Mouse (Mus musculus): ENCODE measurements around the gene Glra1. TPM values are rescaled to one million over a fixed set of nuclear protein-coding genes. Genes with fewer than 3 reads are reported as not detected.
A peak's percentile ranks its signal among the peaks of the same experiment; 100 is the strongest.
"Not testable (repeated sequence)": the region's sequence is repeated elsewhere in the genome, so short reads cannot be mapped to it uniquely, and the experiment has no call there.

Gene Glra1
- polyA plus RNA-seq (2016; fragmentation: Nextera tagmentation; extraction: Ambion mirVana): not detected in 2 replicates

DNA sequence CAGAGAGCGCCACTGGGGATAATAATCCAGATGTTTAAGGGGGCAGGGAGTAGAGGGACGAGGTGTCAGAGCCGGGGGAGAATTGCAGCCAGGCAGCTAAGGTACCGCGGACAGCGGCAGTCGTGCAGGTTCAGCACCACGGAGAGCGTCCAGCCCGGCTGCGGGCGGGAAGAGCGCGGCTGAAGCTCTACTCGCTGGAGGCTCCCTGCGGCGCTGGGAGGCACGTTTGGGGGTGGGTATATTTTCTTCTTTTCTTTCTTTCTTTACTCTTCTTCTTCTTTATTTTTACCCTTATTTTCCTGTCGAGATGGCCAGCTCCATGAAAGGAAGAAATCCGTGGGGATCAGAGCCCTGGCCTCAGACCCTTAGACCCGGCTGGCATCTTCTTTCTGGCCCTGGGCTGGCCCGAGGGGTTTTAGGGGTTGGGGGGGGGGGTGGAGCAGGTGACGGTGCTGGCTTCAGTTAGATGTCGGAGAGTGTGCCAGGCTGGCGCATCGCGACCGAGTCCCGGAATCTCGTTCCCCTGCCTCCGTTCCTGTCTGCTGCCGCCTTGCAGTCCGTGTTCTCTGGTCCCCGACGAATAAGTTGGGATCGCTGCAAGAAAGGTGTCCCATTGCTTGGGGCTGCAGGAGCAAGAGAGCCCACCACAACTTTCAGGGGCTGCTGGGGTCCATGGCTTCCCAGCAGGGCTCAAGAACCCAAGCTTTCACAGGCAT, at the start of gene Glra1:
Gene Glra1, minus strand, starts transcription at position 391 of the 716 bp plus-strand sequence.
- ATAC-seq (ENCODE audit: insufficient number of reproducible peaks, insufficient read depth, low FRiP score, low TSS enrichment): 0 out of 2 replicates have a peak, but pooled peaks have one; percentile 67
- Histone ChIP-seq H3K9ac (no peak within 1 kb of the TSS), H3K27me3 (peaks cover 20% of the 10 kb centered on the region), H3K36me3 (no peaks in the 10 kb centered on the region), H3K9me3 (no peaks in the 10 kb centered on the region), H3K27ac (no peak within 1 kb of the TSS), H3K4me3 (no peak within 1 kb of the TSS; the same call in 1 of the 2 replicates), H3K4me2 (replicated peaks) (peak within 1 kb of the TSS; percentile 25; the same call in 1 of the 2 replicates), H3K4me1 (0 out of 2 replicates have a peak, but pooled peaks cover 4% of the 10 kb centered on the region)
- WGBS: under 1% methylated on average over 36 of the region's 36 CpGs

DNA sequence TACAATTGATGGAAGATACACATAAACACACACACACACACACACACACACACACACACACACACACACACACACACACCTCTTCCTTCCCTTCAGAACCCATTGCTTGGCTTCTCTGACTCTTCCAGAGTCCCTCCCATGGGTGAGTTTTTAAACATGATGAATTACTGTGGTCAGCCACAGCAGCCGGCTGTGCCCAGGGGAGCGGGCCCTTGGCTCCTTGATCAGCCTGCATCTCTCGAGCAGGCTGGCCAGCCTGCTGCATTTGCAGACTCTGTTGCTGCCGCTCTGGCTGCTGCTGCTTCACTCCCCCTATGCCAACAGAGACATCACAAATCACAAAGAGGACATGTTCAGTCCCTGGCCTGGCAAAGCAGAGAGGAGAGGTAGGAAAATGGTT, 29.0 kb upstream of the Glra1 start:
- no peaks in the 10 kb centered on the region for H3K9me3 ChIP-seq
- H3K27ac ChIP-seq: no peak overlapping the region
- no peaks in the 10 kb centered on the region for H3K36me3 ChIP-seq
- no peak overlapping the region for H3K4me3 ChIP-seq
- no peaks in the 10 kb centered on the region for H3K27me3 ChIP-seq
- H3K9ac ChIP-seq: no peak overlapping the region
- H3K4me1 ChIP-seq: no peaks in the 10 kb centered on the region
- 58% methylated on average over 4 of the region's 4 CpGs for WGBS
- H3K4me2 ChIP-seq (replicated peaks): no peak overlapping the region
- ATAC-seq (ENCODE audit: insufficient number of reproducible peaks, insufficient read depth, low FRiP score, low TSS enrichment): no peak

DNA sequence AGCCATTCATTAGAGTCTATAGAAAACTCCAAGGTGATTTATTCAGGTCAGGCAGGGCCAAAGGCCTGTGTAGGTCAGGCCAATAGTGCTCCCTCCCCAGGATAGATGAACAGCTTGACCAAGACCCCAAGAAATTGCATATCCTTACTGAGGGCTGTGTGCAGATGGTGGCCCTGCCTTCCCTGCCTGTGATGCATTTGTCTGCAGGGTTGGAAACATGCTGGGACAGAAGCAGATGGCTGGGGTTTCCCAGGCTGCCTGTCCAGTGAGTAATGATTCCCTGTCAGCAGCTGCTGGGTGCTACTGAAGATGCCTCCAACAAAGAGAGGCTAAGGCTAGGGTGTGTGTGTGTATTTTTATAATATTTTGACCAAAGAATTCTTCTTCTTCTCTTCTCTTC, 25.9 kb upstream of the Glra1 start:
- no peaks in the 10 kb centered on the region for H3K27me3 ChIP-seq
- no peak overlapping the region for H3K4me2 ChIP-seq (replicated peaks)
- no peak overlapping the region for H3K4me3 ChIP-seq
- no peaks in the 10 kb centered on the region for H3K36me3 ChIP-seq
- no peaks in the 10 kb centered on the region for H3K4me1 ChIP-seq
- ATAC-seq (ENCODE audit: insufficient number of reproducible peaks, insufficient read depth, low FRiP score, low TSS enrichment): no peak
- H3K27ac ChIP-seq: no peak overlapping the region
- no peak overlapping the region for H3K9ac ChIP-seq
- H3K9me3 ChIP-seq: no peaks in the 10 kb centered on the region

DNA sequence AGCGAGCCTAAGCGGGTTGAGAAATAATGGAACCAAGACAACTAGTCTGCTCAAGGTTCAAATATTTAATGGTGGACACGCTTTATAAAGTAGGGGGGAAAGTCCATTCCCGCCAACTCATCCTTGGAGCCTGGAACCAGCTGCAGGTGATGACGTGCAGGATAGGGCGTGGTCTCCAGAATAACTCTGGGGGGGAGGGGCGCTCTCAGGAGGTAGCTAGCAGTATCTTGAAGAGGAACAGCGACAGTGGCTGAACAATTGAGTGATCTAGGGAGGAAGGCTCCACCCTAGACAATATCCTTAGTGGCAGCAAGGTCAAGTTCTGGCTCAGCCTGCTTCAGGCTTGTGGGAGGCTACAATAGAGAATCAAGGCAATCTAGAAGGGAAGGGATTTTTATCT, 6.6 kb upstream of the Glra1 start:
- not testable (repeated sequence) for H3K27me3 ChIP-seq; H3K36me3 ChIP-seq; H3K4me3 ChIP-seq; ATAC-seq (ENCODE audit: insufficient number of reproducible peaks, insufficient read depth, low FRiP score, low TSS enrichment); H3K27ac ChIP-seq; H3K4me1 ChIP-seq; H3K4me2 ChIP-seq (replicated peaks); H3K9me3 ChIP-seq; H3K9ac ChIP-seq
- 70% methylated on average over 8 of the region's 8 CpGs for WGBS

DNA sequence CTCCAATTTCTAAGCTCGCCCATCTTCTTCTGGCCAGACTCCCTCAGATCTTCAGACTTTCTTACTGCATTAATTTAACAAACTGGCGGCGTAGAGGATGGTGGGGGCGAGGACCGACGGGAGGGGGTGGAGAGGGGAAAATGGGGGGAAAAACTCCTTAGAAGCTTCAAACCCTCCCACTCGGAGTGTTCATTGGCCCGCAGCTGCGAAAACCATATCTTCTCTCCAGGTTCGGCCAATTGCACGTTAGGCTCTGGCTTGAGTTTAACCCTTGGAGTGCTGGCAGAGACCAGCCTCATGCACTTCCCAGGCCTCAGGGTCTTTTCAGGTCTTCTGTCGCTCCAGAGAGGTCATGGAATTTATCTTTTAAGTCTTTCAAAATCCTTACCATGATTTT, 524 bp upstream of the Glra1 start:
- no peak overlapping the region for H3K9ac ChIP-seq
- no peak for ATAC-seq (ENCODE audit: insufficient number of reproducible peaks, insufficient read depth, low FRiP score, low TSS enrichment)
- 0 out of 2 replicates have a peak overlapping the region, but pooled peaks have one; percentile 25 for H3K4me2 ChIP-seq (replicated peaks)

DNA sequence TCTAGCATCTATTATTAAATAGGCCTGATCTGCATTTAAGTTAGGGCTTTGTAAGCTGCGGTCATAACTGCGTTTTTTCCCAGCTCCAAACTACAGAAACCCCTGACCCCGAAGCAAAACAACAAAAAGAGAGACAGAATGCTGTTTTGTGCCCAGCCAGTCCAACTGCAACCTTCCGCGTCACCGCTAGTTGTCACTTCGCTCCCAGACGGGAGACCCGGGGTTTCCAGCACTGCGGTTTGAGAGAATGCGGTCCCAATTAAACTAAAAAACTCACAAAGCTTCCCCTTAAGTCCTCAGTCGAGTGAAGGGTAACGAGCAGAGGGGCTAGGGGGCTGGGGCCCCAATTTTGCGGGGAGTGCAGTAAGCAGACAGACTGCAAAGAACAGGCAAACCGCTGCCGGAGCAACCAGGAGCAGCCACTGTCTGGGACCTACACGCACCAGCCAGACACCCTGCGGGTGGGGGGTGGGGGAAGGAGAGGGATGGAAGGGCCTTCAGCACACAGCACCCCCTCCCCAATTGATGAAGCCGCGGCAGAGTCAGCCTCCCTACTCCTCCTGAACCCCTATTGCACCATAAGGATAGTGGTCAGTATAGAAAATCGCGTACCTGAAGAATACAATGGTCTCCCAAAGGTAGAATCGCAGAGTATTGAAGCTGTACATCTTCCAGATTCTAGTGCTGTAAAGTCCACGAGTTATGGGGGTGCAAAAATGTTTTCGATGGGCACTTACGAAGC, 761 bp downstream of the Glra1 start:
- peaks cover 20% of the 10 kb centered on the region for H3K27me3 ChIP-seq
- H3K4me2 ChIP-seq (replicated peaks): 0 out of 2 replicates have a peak overlapping the region, but pooled peaks have one; percentile 25
- 4% methylated on average over 26 of the region's 26 CpGs for WGBS
- no peaks in the 10 kb centered on the region for H3K9me3 ChIP-seq
- no peak overlapping the region for H3K9ac ChIP-seq
- 0 out of 2 replicates have a peak, but pooled peaks have one; percentile 10 for ATAC-seq (ENCODE audit: insufficient number of reproducible peaks, insufficient read depth, low FRiP score, low TSS enrichment)
- 0 out of 2 replicates have a peak, but pooled peaks cover 4% of the 10 kb centered on the region for H3K4me1 ChIP-seq
- no peaks in the 10 kb centered on the region for H3K36me3 ChIP-seq
- H3K27ac ChIP-seq: no peak overlapping the region
- H3K4me3 ChIP-seq: no peak overlapping the region; the same call in 1 of the 2 replicates

More for the DNA sequence above, 524 bp upstream of the Glra1 start:
- H3K36me3 ChIP-seq: no peaks in the 10 kb centered on the region
- no peak overlapping the region for H3K27ac ChIP-seq
- no peaks in the 10 kb centered on the region for H3K9me3 ChIP-seq
- H3K4me1 ChIP-seq: 0 out of 2 replicates have a peak, but pooled peaks cover 4% of the 10 kb centered on the region
- WGBS: 2% methylated on average over 12 of the region's 12 CpGs
- H3K27me3 ChIP-seq: peaks cover 20% of the 10 kb centered on the region
- no peak overlapping the region for H3K4me3 ChIP-seq

DNA sequence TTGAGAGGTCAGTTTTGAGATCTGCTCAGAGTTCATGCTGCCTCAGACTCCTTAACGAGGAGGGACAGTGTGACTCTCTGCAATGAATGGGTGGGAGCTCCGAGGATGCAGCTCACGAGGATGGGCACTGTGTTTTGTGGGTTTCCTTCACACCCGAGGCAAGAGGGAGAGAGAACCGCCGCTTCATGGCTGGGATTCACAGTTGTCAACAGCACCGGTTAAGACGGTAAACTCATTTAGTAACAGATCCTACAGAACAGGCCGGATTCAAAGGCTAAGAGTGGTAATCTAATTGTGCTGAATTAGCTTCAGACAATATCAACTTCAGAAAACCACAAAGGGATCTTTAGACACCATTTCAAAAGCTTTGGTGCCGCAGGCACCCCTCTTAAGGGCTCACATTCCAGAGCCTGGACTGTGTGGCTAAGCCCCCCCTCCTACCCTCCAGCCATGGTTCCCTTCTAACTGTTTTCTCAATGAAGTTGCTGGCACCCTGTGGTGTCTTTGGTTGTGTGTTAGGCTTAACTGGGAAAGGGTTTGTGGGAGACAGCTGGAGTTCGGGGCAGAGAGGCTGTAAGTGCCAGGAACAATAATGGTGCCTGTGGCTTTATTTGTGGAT, 6.4 kb downstream of the Glra1 start:
- Histone ChIP-seq H3K36me3 (no peaks in the 10 kb centered on the region), H3K9ac (no peak overlapping the region), H3K4me1 (no peaks in the 10 kb centered on the region), H3K27me3 (no peaks in the 10 kb centered on the region; the same call in 1 of the 2 replicates), H3K4me3 (no peak overlapping the region), H3K9me3 (no peaks in the 10 kb centered on the region), H3K27ac (no peak overlapping the region), H3K4me2 (replicated peaks) (no peak overlapping the region)
- no peak for ATAC-seq (ENCODE audit: insufficient number of reproducible peaks, insufficient read depth, low FRiP score, low TSS enrichment)
- WGBS: 2% methylated on average over 11 of the region's 11 CpGs

DNA sequence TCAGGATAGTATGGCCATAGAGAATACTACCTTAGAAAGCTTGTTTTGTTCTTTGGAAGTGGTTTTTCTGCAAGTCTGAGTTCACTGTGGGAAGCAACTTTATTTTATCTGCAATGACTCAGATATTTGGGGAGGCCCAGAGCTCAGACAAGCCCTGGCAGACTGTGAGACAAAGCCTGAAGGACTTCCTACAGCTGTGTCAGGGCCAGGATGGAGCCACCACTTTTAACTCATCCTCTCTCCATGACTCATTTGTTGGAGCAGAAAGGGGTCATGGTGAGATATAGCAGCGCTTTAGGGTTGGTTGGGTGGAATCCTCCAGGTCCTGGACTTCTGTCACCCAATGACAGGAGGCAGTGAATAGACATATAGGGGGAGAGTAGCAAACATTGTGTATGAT, 12.3 kb downstream of the Glra1 start:
- no peak overlapping the region for H3K9ac ChIP-seq
- no peak overlapping the region for H3K4me2 ChIP-seq (replicated peaks)
- no peak for ATAC-seq (ENCODE audit: insufficient number of reproducible peaks, insufficient read depth, low FRiP score, low TSS enrichment)
- no peak overlapping the region for H3K4me3 ChIP-seq
- WGBS: 72% methylated on average over 1 of the region's 1 CpGs
- no peaks in the 10 kb centered on the region for H3K4me1 ChIP-seq
- H3K36me3 ChIP-seq: no peaks in the 10 kb centered on the region
- no peak overlapping the region for H3K27ac ChIP-seq
- no peaks in the 10 kb centered on the region for H3K9me3 ChIP-seq
- no peaks in the 10 kb centered on the region; the same call in 1 of the 2 replicates for H3K27me3 ChIP-seq

DNA sequence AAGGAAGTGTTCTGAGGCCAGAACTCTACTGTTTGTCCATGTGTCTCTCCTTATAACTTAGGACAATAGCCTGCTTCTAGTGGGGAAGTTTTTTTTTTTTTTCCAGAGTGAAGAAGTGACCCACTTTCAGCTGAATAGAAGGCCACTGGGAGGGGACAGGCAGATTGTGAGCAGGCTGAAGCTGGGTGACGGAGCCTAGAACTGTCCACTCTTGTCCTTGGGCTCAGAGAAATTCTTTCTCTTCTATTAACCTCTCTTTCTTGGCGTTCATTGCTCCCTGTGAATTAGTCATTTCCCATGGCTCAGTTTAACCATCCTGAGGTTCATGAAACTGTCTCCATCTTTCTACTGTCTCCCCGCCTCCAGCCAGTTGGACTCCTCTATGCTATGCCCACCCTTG, 13.6 kb downstream of the Glra1 start:
- H3K4me2 ChIP-seq (replicated peaks): no peak overlapping the region
- no peaks in the 10 kb centered on the region for H3K4me1 ChIP-seq
- WGBS: 79% methylated on average over 3 of the region's 3 CpGs
- H3K27me3 ChIP-seq: no peaks in the 10 kb centered on the region
- H3K4me3 ChIP-seq: no peak overlapping the region
- H3K36me3 ChIP-seq: no peaks in the 10 kb centered on the region
- no peak for ATAC-seq (ENCODE audit: insufficient number of reproducible peaks, insufficient read depth, low FRiP score, low TSS enrichment)
- H3K9me3 ChIP-seq: no peaks in the 10 kb centered on the region
- H3K27ac ChIP-seq: no peak overlapping the region
- H3K9ac ChIP-seq: no peak overlapping the region

DNA sequence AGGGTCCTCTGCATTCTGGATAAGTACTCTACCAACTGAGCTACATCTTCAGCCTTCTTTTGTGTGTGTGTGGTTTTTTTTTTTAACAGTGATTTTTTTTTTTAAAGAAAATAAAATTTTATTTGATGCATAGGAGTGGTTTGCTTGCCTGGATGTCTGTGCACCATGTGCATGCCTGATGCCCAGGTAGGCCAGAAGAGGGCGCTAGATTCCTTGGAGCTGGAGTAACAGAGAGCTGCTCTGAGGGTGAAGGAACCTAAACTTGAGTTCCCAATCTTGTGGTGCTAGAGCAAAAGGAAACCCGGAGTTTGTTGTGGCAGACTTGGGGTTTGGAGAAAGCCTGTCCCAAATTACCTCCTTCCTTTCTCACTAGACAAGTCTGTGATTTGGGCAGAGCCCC, 16.8 kb downstream of the Glra1 start:
- no peak for ATAC-seq (ENCODE audit: insufficient number of reproducible peaks, insufficient read depth, low FRiP score, low TSS enrichment)
- H3K4me2 ChIP-seq (replicated peaks): no peak overlapping the region
- no peaks in the 10 kb centered on the region for H3K27me3 ChIP-seq
- H3K9me3 ChIP-seq: no peaks in the 10 kb centered on the region
- H3K27ac ChIP-seq: no peak overlapping the region
- no peaks in the 10 kb centered on the region for H3K36me3 ChIP-seq
- no peak overlapping the region for H3K9ac ChIP-seq
- H3K4me1 ChIP-seq: no peaks in the 10 kb centered on the region
- H3K4me3 ChIP-seq: no peak overlapping the region
- WGBS: 49% methylated on average over 2 of the region's 2 CpGs

DNA sequence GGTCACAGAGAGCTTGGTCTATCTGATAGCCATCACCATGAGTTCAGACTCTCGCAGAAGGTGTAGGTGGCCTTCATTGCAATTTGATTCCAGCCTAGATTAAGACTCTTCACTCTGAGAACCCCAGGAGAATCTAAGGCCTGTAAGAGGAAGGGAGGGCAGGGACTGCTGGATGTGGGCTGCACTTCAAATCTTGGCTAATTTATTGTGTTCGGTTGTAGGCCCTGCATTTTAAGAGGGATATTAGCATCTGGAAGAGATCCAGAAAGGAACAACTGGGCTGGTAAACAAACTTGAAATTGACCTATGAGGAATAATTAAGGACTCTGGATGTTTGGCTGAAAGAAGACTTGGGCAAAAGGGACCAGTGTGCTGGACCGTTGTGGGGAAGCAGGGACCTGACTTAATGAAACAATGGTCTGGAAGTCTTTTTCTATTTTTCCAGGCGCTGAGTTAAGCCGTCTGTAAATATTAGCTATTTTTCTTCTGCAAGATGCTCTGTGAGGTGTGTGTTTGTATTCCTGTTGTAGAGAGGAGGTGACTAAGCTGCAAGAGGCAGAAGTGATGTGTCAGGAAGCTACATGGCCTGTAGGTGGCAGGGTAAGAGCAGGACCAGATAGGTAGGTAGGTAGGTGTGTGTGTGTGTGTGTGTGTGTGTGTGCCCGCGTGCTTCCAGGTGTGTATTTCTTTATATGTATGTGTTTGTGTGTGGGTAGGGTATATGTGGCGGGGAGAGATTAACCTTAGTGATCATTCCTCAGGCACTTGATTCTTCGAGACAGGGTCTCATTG, 18.4 kb downstream of the Glra1 start:
- no peak for ATAC-seq (ENCODE audit: insufficient number of reproducible peaks, insufficient read depth, low FRiP score, low TSS enrichment)
- H3K27me3 ChIP-seq: no peaks in the 10 kb centered on the region
- WGBS: 83% methylated on average over 9 of the region's 9 CpGs

More for the DNA sequence above, 18.4 kb downstream of the Glra1 start:
- H3K9ac ChIP-seq: no peak overlapping the region
- H3K36me3 ChIP-seq: no peaks in the 10 kb centered on the region
- H3K9me3 ChIP-seq: no peaks in the 10 kb centered on the region
- H3K4me3 ChIP-seq: no peak overlapping the region
- H3K4me2 ChIP-seq (replicated peaks): no peak overlapping the region
- no peaks in the 10 kb centered on the region for H3K4me1 ChIP-seq
- H3K27ac ChIP-seq: no peak overlapping the region

Measured in embryonic facial prominence, embryonic 12.5 days (tissue).